Mouse (Mus musculus): ENCODE results near the gene Mllt6. TPM values are rescaled to one million over a fixed set of nuclear protein-coding genes. Genes with fewer than 3 reads are reported as not detected.
A peak's percentile ranks its signal among the peaks of the same experiment; 100 is the strongest.
"Not testable (repeated sequence)": the region's sequence is repeated elsewhere in the genome, so short reads cannot be mapped to it uniquely, and the experiment has no call there.

The Mllt6 gene
- total and polyA plus RNA-seq, 3 experiments, result 37.9 to 72.5 (median 67.1) TPM

- intact Hi-C loops (cut with DNase I), result loop anchor here (2.0 to 10.0 kb wide), 4 partner anchors 42 to 518 kb away; partner anchors contain the start of genes Fbxo47, Kpnb1 and Pip4k2b
- H3K27me3 ChIP-seq (ENCODE audit: control insufficient read depth, insufficient read depth, low read length), result no peaks in the 10 kb centered on the region
- H3K36me3 ChIP-seq (ENCODE audit: control insufficient read depth, insufficient read depth, low read length), result no peaks in the 10 kb centered on the region
- H3K4me3 ChIP-seq, result peak within 1 kb of the TSS; percentile 79
- WGBS, result under 1% methylated on average over 35 of the region's 35 CpGs
- peak; percentile 93 to 98 for DNase-seq
- TF ChIP-seq POLR2A (IDR thresholded peaks at IDR 0.05; ENCODE audit: insufficient read depth, low read depth, low read length) (peak; percentile 91), CTCF (IDR thresholded peaks at IDR 0.05) (no peak), EP300 (IDR thresholded peaks at IDR 0.05; ENCODE audit: insufficient read depth, low read depth, low read length) (peak; percentile 76; the same call in 1 of the 2 replicates)
- H3K27ac ChIP-seq, result peak within 1 kb of the TSS; percentile 79
- H3K4me1 ChIP-seq (ENCODE audit: control insufficient read depth, insufficient read depth, low read length), result peaks cover 5% of the 10 kb centered on the region
- no peaks in the 10 kb centered on the region; the same call in 1 of the 2 replicates for H3K79me2 ChIP-seq (replicated peaks; ENCODE audit: control insufficient read depth, insufficient read depth, low read length)
- peak within 1 kb of the TSS; percentile 79 for H3K9ac ChIP-seq (ENCODE audit: low read depth, low read length)
Measured at GRCm38 (mm10) chr11:97703039-97703826, 40.0 kb downstream of the Mllt6 start, which contains the start of gene Psmb3. Gene Psmb3 (plus strand): TSS chr11:97703399.

- H3K27me3 ChIP-seq (ENCODE audit: control insufficient read depth, insufficient read depth, low read length); intact Hi-C loops (cut with DNase I); H3K27ac ChIP-seq; DNase-seq; H3K4me3 ChIP-seq; H3K9ac ChIP-seq (ENCODE audit: low read depth, low read length); H3K36me3 ChIP-seq (ENCODE audit: control insufficient read depth, insufficient read depth, low read length); H3K79me2 ChIP-seq (replicated peaks; ENCODE audit: control insufficient read depth, insufficient read depth, low read length); H3K4me1 ChIP-seq (ENCODE audit: control insufficient read depth, insufficient read depth, low read length): not testable (repeated sequence)
- 81% methylated on average over 2 of the region's 2 CpGs for WGBS
Measured at GRCm38 (mm10) chr11:97710067-97710466, 46.9 kb downstream of the Mllt6 start.

- DNase-seq, result no peak
- Histone ChIP-seq H3K4me3 (no peak overlapping the region), H3K36me3 (ENCODE audit: control insufficient read depth, insufficient read depth, low read length) (no peaks in the 10 kb centered on the region), H3K27me3 (ENCODE audit: control insufficient read depth, insufficient read depth, low read length) (no peaks in the 10 kb centered on the region), H3K4me1 (ENCODE audit: control insufficient read depth, insufficient read depth, low read length) (peaks cover 2% of the 10 kb centered on the region; the same call in 1 of the 2 replicates), H3K9ac (ENCODE audit: low read depth, low read length) (no peak overlapping the region), H3K79me2 (replicated peaks; ENCODE audit: control insufficient read depth, insufficient read depth, low read length) (no peaks in the 10 kb centered on the region), H3K27ac (no peak overlapping the region)
- 76% methylated on average over 13 of the region's 13 CpGs for WGBS
- intact Hi-C loops (cut with DNase I), result no loop called here
- TF ChIP-seq EP300 (IDR thresholded peaks at IDR 0.05; ENCODE audit: insufficient read depth, low read depth, low read length) (no peak), CTCF (IDR thresholded peaks at IDR 0.05) (no peak), POLR2A (IDR thresholded peaks at IDR 0.05; ENCODE audit: insufficient read depth, low read depth, low read length) (no peak)
Measured at GRCm38 (mm10) chr11:97711200-97711900, 48.1 kb downstream of the Mllt6 start.

GRCm38 (mm10) chr11:97712286-97712685 is 49.1 kb downstream of the Mllt6 start:
- H3K4me3 ChIP-seq, result no peak overlapping the region
- no peaks in the 10 kb centered on the region for H3K79me2 ChIP-seq (replicated peaks; ENCODE audit: control insufficient read depth, insufficient read depth, low read length)
- no peak overlapping the region for H3K9ac ChIP-seq (ENCODE audit: low read depth, low read length)
- peaks cover 2% of the 10 kb centered on the region; the same call in 1 of the 2 replicates for H3K4me1 ChIP-seq (ENCODE audit: control insufficient read depth, insufficient read depth, low read length)
- no peak overlapping the region for H3K27ac ChIP-seq
- intact Hi-C loops (cut with DNase I), result no loop called here
- H3K27me3 ChIP-seq (ENCODE audit: control insufficient read depth, insufficient read depth, low read length), result no peaks in the 10 kb centered on the region
- no peaks in the 10 kb centered on the region for H3K36me3 ChIP-seq (ENCODE audit: control insufficient read depth, insufficient read depth, low read length)
- TF ChIP-seq EP300 (IDR thresholded peaks at IDR 0.05; ENCODE audit: insufficient read depth, low read depth, low read length) (no peak), CTCF (IDR thresholded peaks at IDR 0.05) (no peak), POLR2A (IDR thresholded peaks at IDR 0.05; ENCODE audit: insufficient read depth, low read depth, low read length) (no peak)
- DNase-seq, result no peak
- WGBS, result 93% methylated on average over 15 of the region's 15 CpGs

GRCm38 (mm10) chr11:97713896-97714295 is 50.7 kb downstream of the Mllt6 start:
- Histone ChIP-seq H3K4me3 (no peak overlapping the region), H3K9ac (ENCODE audit: low read depth, low read length) (no peak overlapping the region), H3K79me2 (replicated peaks; ENCODE audit: control insufficient read depth, insufficient read depth, low read length) (no peaks in the 10 kb centered on the region), H3K27ac (no peak overlapping the region), H3K36me3 (ENCODE audit: control insufficient read depth, insufficient read depth, low read length) (no peaks in the 10 kb centered on the region), H3K4me1 (ENCODE audit: control insufficient read depth, insufficient read depth, low read length) (peaks cover 2% of the 10 kb centered on the region; the same call in 1 of the 2 replicates), H3K27me3 (ENCODE audit: control insufficient read depth, insufficient read depth, low read length) (no peaks in the 10 kb centered on the region)
- TF ChIP-seq EP300 (IDR thresholded peaks at IDR 0.05; ENCODE audit: insufficient read depth, low read depth, low read length) (no peak), POLR2A (IDR thresholded peaks at IDR 0.05; ENCODE audit: insufficient read depth, low read depth, low read length) (no peak), CTCF (IDR thresholded peaks at IDR 0.05) (no peak)
- intact Hi-C loops (cut with DNase I), result no loop called here
- DNase-seq, result peak in 1 of 2 experiments; percentile 71
- 55% methylated on average over 8 of the region's 8 CpGs for WGBS

GRCm38 (mm10) chr11:97714356-97714755 is 51.1 kb downstream of the Mllt6 start:
- no peak for TF ChIP-seq POLR2A (IDR thresholded peaks at IDR 0.05; ENCODE audit: insufficient read depth, low read depth, low read length)
- TF ChIP-seq EP300 (IDR thresholded peaks at IDR 0.05; ENCODE audit: insufficient read depth, low read depth, low read length), result no peak
- peak; percentile 37 for TF ChIP-seq CTCF (IDR thresholded peaks at IDR 0.05)
- no peak overlapping the region for H3K4me3 ChIP-seq
- H3K4me1 ChIP-seq (ENCODE audit: control insufficient read depth, insufficient read depth, low read length), result peaks cover 2% of the 10 kb centered on the region; the same call in 1 of the 2 replicates
- H3K9ac ChIP-seq (ENCODE audit: low read depth, low read length), result no peak overlapping the region
- intact Hi-C loops (cut with DNase I), result no loop called here
- DNase-seq, result no peak
- no peaks in the 10 kb centered on the region for H3K27me3 ChIP-seq (ENCODE audit: control insufficient read depth, insufficient read depth, low read length)
- no peaks in the 10 kb centered on the region for H3K36me3 ChIP-seq (ENCODE audit: control insufficient read depth, insufficient read depth, low read length)
- H3K79me2 ChIP-seq (replicated peaks; ENCODE audit: control insufficient read depth, insufficient read depth, low read length), result no peaks in the 10 kb centered on the region
- H3K27ac ChIP-seq, result no peak overlapping the region
- WGBS, result 91% methylated on average over 3 of the region's 3 CpGs
